Mouse (Mus musculus): Measurements from ENCODE around the gene Hrk.

Hrk gene

DNA sequence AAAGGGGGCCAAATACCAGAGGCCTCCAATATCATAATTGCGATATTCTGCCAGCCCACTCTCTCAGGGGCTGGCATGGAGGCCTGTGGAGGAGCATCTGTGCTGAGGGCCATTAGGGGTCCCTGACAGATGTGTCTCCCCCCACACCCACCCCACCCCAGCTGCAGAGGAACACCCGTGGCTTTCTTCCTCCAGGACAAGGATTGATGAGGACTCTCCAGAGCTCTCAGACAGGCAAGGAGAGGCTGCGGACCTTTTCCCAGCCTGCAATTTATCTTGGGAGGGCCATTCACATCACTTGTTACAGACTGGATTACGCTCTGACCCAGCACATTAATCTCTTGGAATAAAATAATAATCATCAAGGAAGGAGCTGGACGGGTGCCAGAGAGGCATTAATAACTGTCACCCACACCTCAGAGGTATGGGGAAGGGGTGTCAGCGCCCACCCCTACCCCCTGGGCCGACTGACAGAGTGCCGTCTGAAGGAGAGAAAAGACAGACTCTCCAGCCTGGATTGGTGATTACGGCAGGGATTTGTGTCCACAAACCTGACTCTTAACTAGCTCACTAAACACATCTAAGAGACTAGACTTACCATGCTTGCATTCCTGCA lies 58.8 kb downstream of the Hrk start:
- DNase-seq (ENCODE audit: low spot score in 2 of 2), result no peak

DNA sequence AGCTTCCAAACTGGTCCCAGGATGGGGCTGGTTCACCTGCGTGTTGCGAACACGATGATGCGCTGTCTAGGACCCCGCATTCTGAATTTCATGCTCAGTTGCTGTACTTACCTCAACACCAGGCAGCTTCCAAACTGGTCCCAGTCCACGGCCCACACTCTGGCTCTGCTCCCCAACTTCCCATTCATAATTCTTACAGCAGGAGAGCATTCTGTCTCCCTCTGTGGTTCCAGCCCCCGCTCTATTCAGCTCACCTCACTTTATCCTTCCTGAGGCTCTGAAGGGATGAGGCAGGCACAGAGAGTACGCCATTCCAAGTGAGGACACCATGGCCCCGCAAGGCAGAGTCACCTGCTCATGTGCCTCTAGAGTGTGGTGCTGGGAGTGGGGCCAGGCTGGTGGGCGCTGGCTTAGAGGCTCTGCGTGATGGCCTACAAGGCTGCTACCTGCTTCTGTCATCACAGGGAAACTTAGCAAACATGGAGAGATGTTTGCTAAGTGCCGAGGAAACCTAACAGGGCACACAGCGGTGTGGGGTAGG lies 65.7 kb downstream of the Hrk start:
- no peak for DNase-seq (ENCODE audit: low spot score in 2 of 2)

DNA sequence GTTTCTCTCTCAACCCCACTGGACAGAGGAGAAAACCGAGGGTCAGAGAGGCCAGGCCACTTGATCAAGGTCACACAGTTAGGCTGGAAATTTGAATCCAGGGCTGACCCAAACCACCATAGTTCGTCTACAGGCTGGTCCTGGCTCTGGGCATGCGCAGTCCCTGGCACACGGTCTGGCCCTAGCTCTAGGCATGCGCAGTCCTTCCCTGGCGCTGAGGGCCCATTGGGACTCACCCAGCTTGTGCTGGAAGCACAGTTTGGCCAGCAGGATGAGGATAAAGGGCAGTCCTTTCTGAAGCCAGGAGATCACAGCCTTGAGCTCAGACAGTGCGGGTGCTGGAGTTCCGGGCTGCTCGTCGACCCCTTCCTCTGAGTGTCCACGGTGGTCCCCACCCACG lies 72.4 kb downstream of the Hrk start:
- DNase-seq (ENCODE audit: low spot score in 2 of 2), result no peak

Data from frontal cortex, postnatal 10 days (tissue).